In the genomic region with DNA sequence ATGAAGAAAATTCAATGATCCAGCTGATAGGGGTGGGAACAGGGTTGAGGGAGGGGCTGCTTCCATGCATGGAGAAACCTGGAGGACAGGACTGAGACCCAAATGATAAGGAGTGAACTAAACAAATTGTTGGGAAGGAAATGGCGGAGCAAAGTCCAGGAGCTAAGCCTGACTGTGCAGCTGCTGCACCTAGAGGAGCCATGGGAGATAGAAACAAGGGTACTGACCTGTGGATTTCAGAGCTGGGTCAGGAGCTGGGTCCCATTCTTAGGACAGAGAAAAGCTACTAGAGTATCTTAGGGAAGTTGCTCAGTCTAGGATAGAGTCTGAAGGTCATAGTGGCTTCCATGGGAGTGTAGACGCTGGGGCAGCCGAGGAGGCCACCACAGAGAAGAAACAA, we compare ENCODE assay signal across 21 mouse cellular contexts.
DNase-seq lines count a peak whose midpoint lies in the region; ATAC-seq and TF ChIP-seq lines count a peak whose summit lies in the region.
"Had no signal": no experiment of that assay in that cellular context is flagged by ENCODE, and none has a peak within 500 bp of the region (broad histone marks: within the 10 kb centered on the region; RNA-seq: fewer than 3 reads in every experiment).

No protein-coding gene starts in this region.

- no peaks in the 10 kb centered on the region for H3K36me3 ChIP-seq in forebrain, embryonic 10.5 days (replicated peaks)
- H3K36me3 ChIP-seq in forebrain, postnatal 0 days (ENCODE audit: insufficient read depth): no peaks in the 10 kb centered on the region
- no peaks in the 10 kb centered on the region for H3K36me3 ChIP-seq in kidney, postnatal 0 days (ENCODE audit: insufficient read depth, low read length)
- no peaks in the 10 kb centered on the region for H3K36me3 ChIP-seq in kidney, embryonic 16.5 days (ENCODE audit: insufficient read depth, low read length)
- H3K36me3 ChIP-seq in intestine, postnatal 0 days (ENCODE audit: control insufficient read depth, insufficient read depth): no peaks in the 10 kb centered on the region
- H3K36me3 ChIP-seq: heart, embryonic 10.5 days; heart, embryonic 13.5 days; hindbrain, embryonic 13.5 days had no signal

- 0 out of 2 replicates have a peak overlapping the region, but pooled peaks have one; percentile 11 for H3K27ac ChIP-seq in forebrain, embryonic 10.5 days
- H3K27ac ChIP-seq in forebrain, postnatal 0 days (ENCODE audit: low read depth, low read length): no peak overlapping the region
- no peak overlapping the region for H3K27ac ChIP-seq in kidney, postnatal 0 days
- H3K27ac ChIP-seq in kidney, embryonic 16.5 days (ENCODE audit: low read length): no peak overlapping the region
- no peak overlapping the region for H3K27ac ChIP-seq in intestine, postnatal 0 days (ENCODE audit: low read depth, low read length)
- H3K27ac ChIP-seq: heart, adult 2 months; heart, embryonic 10.5 days; heart, embryonic 13.5 days; hindbrain, embryonic 13.5 days had no signal

- no peaks in the 10 kb centered on the region for H3K9me3 ChIP-seq in forebrain, embryonic 10.5 days
- H3K9me3 ChIP-seq in forebrain, postnatal 0 days (ENCODE audit: low read length): no peaks in the 10 kb centered on the region
- no peaks in the 10 kb centered on the region for H3K9me3 ChIP-seq in kidney, postnatal 0 days (replicated peaks; ENCODE audit: low read length)
- no peaks in the 10 kb centered on the region for H3K9me3 ChIP-seq in kidney, embryonic 16.5 days (ENCODE audit: low read length)
- H3K9me3 ChIP-seq in intestine, postnatal 0 days (ENCODE audit: control insufficient read depth): no peaks in the 10 kb centered on the region
- H3K9me3 ChIP-seq: heart, embryonic 10.5 days; heart, embryonic 13.5 days; hindbrain, embryonic 13.5 days had no signal

- no peak for ATAC-seq in forebrain, postnatal 0 days
- ATAC-seq in kidney, postnatal 0 days (replicated peaks; ENCODE audit: low FRiP score, low read depth): no peak
- no peak for ATAC-seq in kidney, embryonic 16.5 days (ENCODE audit: low FRiP score, low TSS enrichment)
- ATAC-seq in intestine, postnatal 0 days: peak; percentile 65
- ATAC-seq: forebrain, embryonic 14.5 days; hindbrain, embryonic 16.5 days had no signal

- H3K27me3 ChIP-seq in forebrain, embryonic 10.5 days (ENCODE audit: poor library complexity, severe bottlenecking): 0 out of 2 replicates have a peak, but pooled peaks cover 3% of the 10 kb centered on the region
- no peaks in the 10 kb centered on the region for H3K27me3 ChIP-seq in forebrain, postnatal 0 days (ENCODE audit: insufficient read depth, low read length)
- no peaks in the 10 kb centered on the region for H3K27me3 ChIP-seq in kidney, postnatal 0 days (ENCODE audit: insufficient read depth, low read length)
- H3K27me3 ChIP-seq in kidney, embryonic 16.5 days (ENCODE audit: insufficient read depth, low read length): no peaks in the 10 kb centered on the region
- no peaks in the 10 kb centered on the region for H3K27me3 ChIP-seq in intestine, postnatal 0 days (replicated peaks; ENCODE audit: control insufficient read depth, insufficient read depth, low read length)
- H3K27me3 ChIP-seq: hindbrain, embryonic 13.5 days had no signal

- H3K4me1 ChIP-seq in forebrain, embryonic 10.5 days: peaks cover 7% of the 10 kb centered on the region
- no peaks in the 10 kb centered on the region for H3K4me1 ChIP-seq in forebrain, postnatal 0 days (ENCODE audit: insufficient read depth)
- H3K4me1 ChIP-seq in kidney, postnatal 0 days (replicated peaks; ENCODE audit: insufficient read depth, low read length): no peaks in the 10 kb centered on the region
- H3K4me1 ChIP-seq in kidney, embryonic 16.5 days (ENCODE audit: insufficient read depth, low read length): no peaks in the 10 kb centered on the region
- H3K4me1 ChIP-seq in intestine, postnatal 0 days (replicated peaks; ENCODE audit: control insufficient read depth, insufficient read depth, low read length): peaks cover 8% of the 10 kb centered on the region

- no peak overlapping the region for H3K9ac ChIP-seq in forebrain, postnatal 0 days
- no peak overlapping the region for H3K9ac ChIP-seq in kidney, postnatal 0 days (ENCODE audit: low read depth, low read length)
- H3K9ac ChIP-seq in kidney, embryonic 16.5 days (replicated peaks; ENCODE audit: low read length): no peak overlapping the region
- H3K9ac ChIP-seq in intestine, postnatal 0 days (ENCODE audit: low read depth, low read length): no peak overlapping the region
- H3K9ac ChIP-seq: heart, embryonic 13.5 days; hindbrain, embryonic 13.5 days had no signal

- H3K4me3 ChIP-seq in forebrain, embryonic 10.5 days: no peak overlapping the region
- no peak overlapping the region for H3K4me3 ChIP-seq in forebrain, postnatal 0 days (ENCODE audit: low read depth, low read length)
- no peak overlapping the region for H3K4me3 ChIP-seq in kidney, postnatal 0 days (replicated peaks; ENCODE audit: low read depth, low read length)
- H3K4me3 ChIP-seq in kidney, embryonic 16.5 days (ENCODE audit: low read length): no peak overlapping the region
- no peak overlapping the region for H3K4me3 ChIP-seq in intestine, postnatal 0 days (ENCODE audit: low read depth, low read length)
- H3K4me3 ChIP-seq: heart, adult 2 months; heart, embryonic 10.5 days; heart, embryonic 13.5 days; hindbrain, embryonic 13.5 days had no signal

- TF ChIP-seq CTCF in forebrain, postnatal 0 days (IDR thresholded peaks at IDR 0.05; ENCODE audit: low read depth): no peak
- no peak for TF ChIP-seq CTCF in kidney, postnatal 0 days (IDR thresholded peaks at IDR 0.05; ENCODE audit: low read depth)
- no peak for TF ChIP-seq CTCF in intestine, postnatal 0 days (IDR thresholded peaks at IDR 0.05; ENCODE audit: low read depth)

- DNase-seq in forebrain, embryonic 10.5 days (ENCODE audit: extremely low spot score, low spot score): no peak
- no peak for DNase-seq in forebrain, postnatal 0 days
- DNase-seq in kidney, postnatal 0 days (ENCODE audit: low spot score): peak; percentile 44
- DNase-seq in spleen, adult 18-20 months: no peak
- DNase-seq: adrenal gland, postnatal 10 days; adrenal gland, postnatal 36 days; cerebellum, adult 18-20 months; cerebellum, adult 9-10 months; cerebellum, postnatal 14 days; gastrocnemius, postnatal 10 days; gastrocnemius, postnatal 36 days; heart, adult 2 months; heart, postnatal 14 days; heart, postnatal 4 days had no signal

- WGBS in forebrain, embryonic 10.5 days: 91% methylated on average over 3 of the region's 3 CpGs
- over 99% methylated on average over 3 of the region's 3 CpGs for WGBS in forebrain, postnatal 0 days
- WGBS in kidney, postnatal 0 days: 84% methylated on average over 3 of the region's 3 CpGs
- 83% methylated on average over 3 of the region's 3 CpGs for WGBS in kidney, embryonic 16.5 days
- 73% methylated on average over 3 of the region's 3 CpGs for WGBS in intestine, postnatal 0 days

- no peak overlapping the region for H3K4me2 ChIP-seq in forebrain, postnatal 0 days (ENCODE audit: low read depth)
- H3K4me2 ChIP-seq in kidney, postnatal 0 days (ENCODE audit: low read length): no peak overlapping the region
- no peak overlapping the region for H3K4me2 ChIP-seq in kidney, embryonic 16.5 days (replicated peaks; ENCODE audit: low read depth, low read length)
- H3K4me2 ChIP-seq in intestine, postnatal 0 days (replicated peaks; ENCODE audit: low read depth): no peak overlapping the region
- H3K4me2 ChIP-seq: heart, embryonic 13.5 days; hindbrain, embryonic 13.5 days had no signal
